Mouse (Mus musculus): ENCODE data around the gene Ky.

DNA sequence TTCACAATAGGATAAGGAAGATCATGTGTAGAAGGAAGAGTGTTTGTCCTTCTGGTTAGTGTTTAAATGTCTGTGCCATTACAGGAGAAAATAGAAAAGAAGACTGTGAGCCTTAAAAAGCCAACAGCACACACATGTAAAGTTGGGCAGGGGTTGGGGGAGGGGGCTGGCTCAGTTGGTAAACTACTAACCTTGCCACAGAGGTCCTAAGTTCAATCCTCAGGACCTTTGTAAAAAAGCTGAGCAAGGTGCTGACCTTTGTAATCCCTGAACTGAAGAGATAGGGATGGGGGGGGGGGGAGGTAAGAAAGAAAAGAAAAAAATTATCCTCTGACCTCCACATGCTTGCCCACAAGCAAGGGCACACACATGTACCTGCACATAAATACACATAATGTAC, 5.8 kb upstream of the Ky start:
- TF ChIP-seq CTCF (IDR thresholded peaks at IDR 0.05; ENCODE audit: extremely low read depth, insufficient read length, insufficient replicate concordance, low read depth, low read length) (no peak), POLR2A (IDR thresholded peaks at IDR 0.05; ENCODE audit: low read depth, low read length) (no peak)

Data from small intestine, adult 2 months (tissue).